Mouse (Mus musculus): ENCODE measurements at regions not wholly inside any gene's neighbourhood (a gene's known extent, or its start where the extent isn't known, plus 50 kb on each side); places are given as distances from the start of the nearest gene placed in this dataset.

DNA sequence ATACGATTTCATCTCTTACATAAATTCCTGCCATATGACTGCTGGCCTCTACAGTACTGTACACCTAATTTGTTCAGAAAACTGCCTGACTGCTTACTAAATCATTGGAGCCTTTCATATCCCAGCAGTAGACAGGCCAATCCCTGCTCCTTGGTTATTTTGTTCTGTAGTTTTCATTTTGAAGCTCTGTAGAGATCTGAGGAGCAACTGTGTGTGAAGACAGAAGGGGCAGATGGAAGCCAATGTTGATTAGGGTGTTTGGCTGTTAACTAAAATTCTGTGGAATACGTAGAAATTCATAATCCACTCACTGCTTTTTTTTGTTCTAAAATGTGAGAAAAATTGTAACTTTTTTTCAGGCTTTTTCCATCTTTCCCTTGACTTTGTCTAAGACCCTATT, 573.1 kb downstream of the Ets1 start:
- ATAC-seq (ENCODE audit: low FRiP score, low TSS enrichment) (no peak), DNase-seq (ENCODE audit: low spot score) (no peak)
- Histone ChIP-seq H3K9me3 (ENCODE audit: control insufficient read depth, low read length) (no peaks in the 10 kb centered on the region), H3K4me2 (replicated peaks; ENCODE audit: low read depth) (no peak overlapping the region), H3K27ac (replicated peaks) (no peak overlapping the region), H3K36me3 (ENCODE audit: control insufficient read depth, insufficient read depth, low read length) (no peaks in the 10 kb centered on the region), H3K9ac (ENCODE audit: low read length) (no peak overlapping the region), H3K27me3 (ENCODE audit: control insufficient read depth, insufficient read depth, low read length) (no peaks in the 10 kb centered on the region), H3K4me3 (ENCODE audit: low read depth, low read length) (no peak overlapping the region), H3K4me1 (replicated peaks; ENCODE audit: control insufficient read depth, insufficient read depth) (no peaks in the 10 kb centered on the region)
- TF ChIP-seq CTCF (IDR thresholded peaks at IDR 0.05; ENCODE audit: low read depth) = no peak
- TF ChIP-seq EP300 (optimal IDR thresholded peaks at IDR 0.05) = no peak
- 84% methylated on average over 2 of the region's 2 CpGs for WGBS

DNA sequence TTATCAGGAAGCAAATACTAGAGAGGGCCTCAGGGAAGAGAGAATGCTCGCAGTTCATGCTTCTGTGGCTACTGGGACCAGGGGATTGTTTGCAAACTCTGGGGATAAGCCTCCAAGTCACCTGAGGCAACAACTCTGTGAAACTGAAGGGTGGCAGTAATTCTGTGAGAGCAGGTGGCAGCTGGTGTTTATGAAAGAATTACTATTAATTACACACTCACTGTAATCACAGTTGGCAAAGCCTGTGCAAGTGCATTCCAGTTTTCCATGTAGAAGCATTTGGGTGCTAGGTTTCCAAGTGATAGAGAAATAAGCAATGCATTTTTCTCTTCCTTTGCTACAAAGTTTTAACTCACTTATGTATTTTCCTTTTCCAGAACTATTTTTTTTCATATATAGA, 578.5 kb downstream of the Ets1 start:
- no peak overlapping the region for H3K4me3 ChIP-seq (ENCODE audit: low read depth, low read length)
- no peaks in the 10 kb centered on the region for H3K4me1 ChIP-seq (replicated peaks; ENCODE audit: control insufficient read depth, insufficient read depth)
- TF ChIP-seq EP300 (optimal IDR thresholded peaks at IDR 0.05) (no peak), CTCF (IDR thresholded peaks at IDR 0.05; ENCODE audit: low read depth) (no peak)

GRCm38 (mm10) chr9:33220981-33221380, 585.0 kb downstream of the Ets1 start:
- no peaks in the 10 kb centered on the region for H3K4me1 ChIP-seq (replicated peaks; ENCODE audit: control insufficient read depth, insufficient read depth)
- no peaks in the 10 kb centered on the region for H3K36me3 ChIP-seq (ENCODE audit: control insufficient read depth, insufficient read depth, low read length)
- H3K9ac ChIP-seq (ENCODE audit: low read length) = no peak overlapping the region
- ATAC-seq (ENCODE audit: low FRiP score, low TSS enrichment) (no peak), DNase-seq (ENCODE audit: low spot score) (no peak)
- no peak overlapping the region for H3K27ac ChIP-seq (replicated peaks)
- H3K4me2 ChIP-seq (replicated peaks; ENCODE audit: low read depth) = no peak overlapping the region
- H3K9me3 ChIP-seq (ENCODE audit: control insufficient read depth, low read length) = no peaks in the 10 kb centered on the region
- no peak overlapping the region for H3K4me3 ChIP-seq (ENCODE audit: low read depth, low read length)
- WGBS = 75% methylated on average over 4 of the region's 4 CpGs
- TF ChIP-seq EP300 (optimal IDR thresholded peaks at IDR 0.05) (no peak), CTCF (IDR thresholded peaks at IDR 0.05; ENCODE audit: low read depth) (no peak)
- H3K27me3 ChIP-seq (ENCODE audit: control insufficient read depth, insufficient read depth, low read length) = no peaks in the 10 kb centered on the region

More for the DNA sequence above, 578.5 kb downstream of the Ets1 start:
- Histone ChIP-seq H3K36me3 (ENCODE audit: control insufficient read depth, insufficient read depth, low read length) (no peaks in the 10 kb centered on the region), H3K4me2 (replicated peaks; ENCODE audit: low read depth) (no peak overlapping the region), H3K27ac (replicated peaks) (no peak overlapping the region), H3K9me3 (ENCODE audit: control insufficient read depth, low read length) (no peaks in the 10 kb centered on the region), H3K9ac (ENCODE audit: low read length) (no peak overlapping the region), H3K27me3 (ENCODE audit: control insufficient read depth, insufficient read depth, low read length) (no peaks in the 10 kb centered on the region)
- DNase-seq (ENCODE audit: low spot score) (no peak), ATAC-seq (ENCODE audit: low FRiP score, low TSS enrichment) (no peak)
- WGBS = 43% methylated on average over 1 of the region's 1 CpGs

GRCm38 (mm10) chr9:33222066-33222805, 586.2 kb downstream of the Ets1 start:
- Histone ChIP-seq H3K4me1 (replicated peaks; ENCODE audit: control insufficient read depth, insufficient read depth) (no peaks in the 10 kb centered on the region), H3K9me3 (ENCODE audit: control insufficient read depth, low read length) (no peaks in the 10 kb centered on the region), H3K27me3 (ENCODE audit: control insufficient read depth, insufficient read depth, low read length) (no peaks in the 10 kb centered on the region), H3K27ac (replicated peaks) (no peak overlapping the region), H3K4me2 (replicated peaks; ENCODE audit: low read depth) (no peak overlapping the region), H3K9ac (ENCODE audit: low read length) (no peak overlapping the region), H3K36me3 (ENCODE audit: control insufficient read depth, insufficient read depth, low read length) (no peaks in the 10 kb centered on the region), H3K4me3 (ENCODE audit: low read depth, low read length) (no peak overlapping the region)
- DNase-seq (ENCODE audit: low spot score) (no peak), ATAC-seq (ENCODE audit: low FRiP score, low TSS enrichment) (no peak)
- 57% methylated on average over 11 of the region's 11 CpGs for WGBS
- TF ChIP-seq CTCF (IDR thresholded peaks at IDR 0.05; ENCODE audit: low read depth) = no peak
- no peak for TF ChIP-seq EP300 (optimal IDR thresholded peaks at IDR 0.05)

DNA sequence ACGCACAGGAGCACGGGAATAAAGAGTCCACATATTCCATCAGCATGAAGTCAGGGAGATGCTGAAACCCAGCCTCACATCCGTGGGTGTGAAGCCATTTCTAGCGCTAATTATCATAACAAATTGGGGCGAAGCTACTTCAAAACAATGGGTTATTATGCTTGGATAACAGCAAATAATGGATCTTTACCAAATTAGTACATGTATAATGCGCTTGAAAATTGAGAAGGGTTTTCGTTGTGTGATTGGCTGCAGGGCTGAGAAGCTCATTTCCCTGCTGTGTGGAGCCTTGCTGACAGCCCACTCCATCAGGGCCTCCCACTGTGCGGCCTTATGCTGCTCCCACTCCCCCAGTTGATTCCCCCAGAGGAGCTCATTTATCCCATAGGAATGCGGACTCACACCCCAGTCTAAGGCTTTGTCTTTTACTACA, 597.7 kb downstream of the Ets1 start:
- Histone ChIP-seq H3K4me2 (replicated peaks; ENCODE audit: low read depth) (no peak overlapping the region), H3K27ac (replicated peaks) (no peak overlapping the region), H3K36me3 (ENCODE audit: control insufficient read depth, insufficient read depth, low read length) (no peaks in the 10 kb centered on the region), H3K4me3 (ENCODE audit: low read depth, low read length) (no peak overlapping the region), H3K27me3 (ENCODE audit: control insufficient read depth, insufficient read depth, low read length) (no peaks in the 10 kb centered on the region), H3K9me3 (ENCODE audit: control insufficient read depth, low read length) (no peaks in the 10 kb centered on the region), H3K9ac (ENCODE audit: low read length) (no peak overlapping the region), H3K4me1 (replicated peaks; ENCODE audit: control insufficient read depth, insufficient read depth) (no peaks in the 10 kb centered on the region)
- no peak for DNase-seq (ENCODE audit: low spot score)
- TF ChIP-seq CTCF (IDR thresholded peaks at IDR 0.05; ENCODE audit: low read depth) = no peak
- TF ChIP-seq EP300 (optimal IDR thresholded peaks at IDR 0.05) = no peak
- 41% methylated on average over 9 of the region's 9 CpGs for WGBS
- no peak for ATAC-seq (ENCODE audit: low FRiP score, low TSS enrichment)

DNA sequence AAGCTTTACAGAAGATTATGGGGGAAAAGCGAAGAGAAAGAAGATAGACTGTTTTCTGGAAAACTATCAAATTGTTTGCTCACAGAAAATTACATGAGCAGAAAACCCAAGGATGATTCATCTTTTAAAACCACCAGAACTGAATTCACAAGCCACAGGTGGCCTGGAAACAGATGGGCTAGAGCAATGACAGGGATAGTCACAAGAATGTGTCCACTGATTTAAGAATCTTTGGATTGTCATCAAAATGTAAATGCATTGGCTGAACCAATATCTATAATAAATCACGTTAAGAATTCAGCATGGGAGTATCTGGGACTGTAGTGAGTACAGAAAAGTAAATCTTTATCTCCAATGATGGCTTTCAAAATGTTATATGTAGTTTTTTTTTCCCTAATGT, 602.2 kb downstream of the Ets1 start:
- H3K9ac ChIP-seq (ENCODE audit: low read length) = no peak overlapping the region

More for the DNA sequence above, 602.2 kb downstream of the Ets1 start:
- DNase-seq (ENCODE audit: low spot score) (no peak), ATAC-seq (ENCODE audit: low FRiP score, low TSS enrichment) (no peak)
- no peaks in the 10 kb centered on the region for H3K4me1 ChIP-seq (replicated peaks; ENCODE audit: control insufficient read depth, insufficient read depth)
- no peaks in the 10 kb centered on the region for H3K36me3 ChIP-seq (ENCODE audit: control insufficient read depth, insufficient read depth, low read length)
- H3K27me3 ChIP-seq (ENCODE audit: control insufficient read depth, insufficient read depth, low read length) = no peaks in the 10 kb centered on the region
- 76% methylated on average over 2 of the region's 2 CpGs for WGBS
- TF ChIP-seq EP300 (optimal IDR thresholded peaks at IDR 0.05) (no peak), CTCF (IDR thresholded peaks at IDR 0.05; ENCODE audit: low read depth) (no peak)
- H3K27ac ChIP-seq (replicated peaks) = no peak overlapping the region
- no peak overlapping the region for H3K4me3 ChIP-seq (ENCODE audit: low read depth, low read length)
- no peaks in the 10 kb centered on the region for H3K9me3 ChIP-seq (ENCODE audit: control insufficient read depth, low read length)
- no peak overlapping the region for H3K4me2 ChIP-seq (replicated peaks; ENCODE audit: low read depth)

Data from stomach, postnatal 0 days (tissue).